Mouse (Mus musculus) bone marrow macrophage, adult 2 months (primary cell): ENCODE data around the gene Clcn2.

Source experiments
- CTCF ChIP-seq: IDR thresholded peaks from 2 replicates; pipeline ENCODE4 v1.5.1; 2012; ENCODE audit warnings: low read depth, mild to moderate bottlenecking, low read length, moderate library complexity
- POLR2A ChIP-seq: IDR thresholded peaks from 2 replicates; pipeline ENCODE4 v1.6.1; 2012; ENCODE audit warnings: mild to moderate bottlenecking, low read depth, low read length, borderline replicate concordance

- TF ChIP-seq POLR2A (no peak), CTCF (no peak)
Measured at GRCm38 (mm10) chr16:20712889-20713288, 4.7 kb downstream of the Clcn2 start.
